Mouse (Mus musculus): ENCODE measurements at regions not wholly inside any gene's neighbourhood (a gene's known extent, or its start where the extent isn't known, plus 50 kb on each side); places are given as distances from the start of the nearest gene placed in this dataset.
A peak's percentile ranks its signal among the peaks of the same experiment; 100 is the strongest.

- Histone ChIP-seq H3K4me3 (replicated peaks) (no peak overlapping the region), H3K4me1 (peaks cover 7% of the 10 kb centered on the region; the same call in 1 of the 2 replicates), H3K9ac (no peak overlapping the region), H3K27ac (no peak overlapping the region), H3K27me3 (no peaks in the 10 kb centered on the region), H3K36me3 (replicated peaks) (no peaks in the 10 kb centered on the region), H3K4me2 (no peak overlapping the region), H3K9me3 (no peaks in the 10 kb centered on the region)
- peak; percentile 44; the same call in 1 of the 2 replicates for ATAC-seq (ENCODE audit: low FRiP score)
- WGBS: 71% methylated on average over 17 of the region's 17 CpGs
Measured at GRCm38 (mm10) chr10:71485063-71485762, 137.7 kb downstream of the Ipmk start.

GRCm38 (mm10) chr10:71489791-71490190, 142.2 kb downstream of the Ipmk start:
- no peak overlapping the region for H3K4me3 ChIP-seq (replicated peaks)
- H3K4me2 ChIP-seq: no peak overlapping the region
- H3K36me3 ChIP-seq (replicated peaks): no peaks in the 10 kb centered on the region
- ATAC-seq (ENCODE audit: low FRiP score): no peak
- H3K27me3 ChIP-seq: no peaks in the 10 kb centered on the region
- no peaks in the 10 kb centered on the region for H3K9me3 ChIP-seq
- 92% methylated on average over 7 of the region's 7 CpGs for WGBS
- H3K27ac ChIP-seq: no peak overlapping the region
- H3K9ac ChIP-seq: no peak overlapping the region
- H3K4me1 ChIP-seq: peaks cover 7% of the 10 kb centered on the region; the same call in 1 of the 2 replicates

- no peak overlapping the region for H3K4me3 ChIP-seq (replicated peaks)
- no peak overlapping the region for H3K27ac ChIP-seq
- 0 out of 2 replicates have a peak, but pooled peaks have one; percentile 9 for ATAC-seq (ENCODE audit: low FRiP score)
- no peaks in the 10 kb centered on the region for H3K36me3 ChIP-seq (replicated peaks)
- no peaks in the 10 kb centered on the region for H3K27me3 ChIP-seq
- no peak overlapping the region for H3K4me2 ChIP-seq
- H3K9me3 ChIP-seq: no peaks in the 10 kb centered on the region
- no peak overlapping the region for H3K9ac ChIP-seq
- WGBS: 58% methylated on average over 4 of the region's 5 CpGs
- H3K4me1 ChIP-seq: peaks cover 2% of the 10 kb centered on the region
Measured at GRCm38 (mm10) chr10:71502096-71502495, 154.5 kb downstream of the Ipmk start.

- Histone ChIP-seq H3K36me3 (replicated peaks) (no peaks in the 10 kb centered on the region), H3K9ac (no peak overlapping the region), H3K27me3 (no peaks in the 10 kb centered on the region), H3K27ac (no peak overlapping the region), H3K4me2 (no peak overlapping the region), H3K4me1 (peaks cover 2% of the 10 kb centered on the region), H3K4me3 (replicated peaks) (no peak overlapping the region), H3K9me3 (no peaks in the 10 kb centered on the region)
- 93% methylated on average over 1 of the region's 1 CpGs for WGBS
- no peak for ATAC-seq (ENCODE audit: low FRiP score)
Measured at GRCm38 (mm10) chr10:71504219-71504618, 156.7 kb downstream of the Ipmk start.

- ATAC-seq (ENCODE audit: low FRiP score): no peak
- Histone ChIP-seq H3K4me2 (no peak overlapping the region), H3K27ac (no peak overlapping the region), H3K4me3 (replicated peaks) (no peak overlapping the region), H3K27me3 (no peaks in the 10 kb centered on the region), H3K4me1 (no peaks in the 10 kb centered on the region), H3K9ac (no peak overlapping the region), H3K9me3 (no peaks in the 10 kb centered on the region), H3K36me3 (replicated peaks) (no peaks in the 10 kb centered on the region)
- WGBS: 77% methylated on average over 2 of the region's 2 CpGs
Measured at GRCm38 (mm10) chr10:71525290-71525689, 177.7 kb downstream of the Ipmk start.

- Histone ChIP-seq H3K4me3 (replicated peaks) (no peak overlapping the region), H3K27me3 (no peaks in the 10 kb centered on the region), H3K9ac (no peak overlapping the region), H3K4me2 (no peak overlapping the region), H3K27ac (no peak overlapping the region), H3K36me3 (replicated peaks) (no peaks in the 10 kb centered on the region), H3K4me1 (no peaks in the 10 kb centered on the region), H3K9me3 (no peaks in the 10 kb centered on the region)
- 85% methylated on average over 2 of the region's 2 CpGs for WGBS
- ATAC-seq (ENCODE audit: low FRiP score): no peak
Measured at GRCm38 (mm10) chr10:71533759-71534158, 186.2 kb downstream of the Ipmk start.

GRCm38 (mm10) chr10:71545489-71545888, 197.9 kb downstream of the Ipmk start:
- no peak overlapping the region for H3K4me3 ChIP-seq (replicated peaks)

GRCm38 (mm10) chr10:71546507-71546906, 198.9 kb downstream of the Ipmk start:
- no peak overlapping the region for H3K27ac ChIP-seq
- no peak overlapping the region for H3K4me2 ChIP-seq
- no peak for ATAC-seq (ENCODE audit: low FRiP score)
- no peak overlapping the region for H3K9ac ChIP-seq
- no peak overlapping the region for H3K4me3 ChIP-seq (replicated peaks)
- 88% methylated on average over 7 of the region's 7 CpGs for WGBS
- H3K4me1 ChIP-seq: no peaks in the 10 kb centered on the region
- H3K27me3 ChIP-seq: no peaks in the 10 kb centered on the region
- H3K36me3 ChIP-seq (replicated peaks): no peaks in the 10 kb centered on the region
- H3K9me3 ChIP-seq: no peaks in the 10 kb centered on the region

More at GRCm38 (mm10) chr10:71545489-71545888, 197.9 kb downstream of the Ipmk start:
- Histone ChIP-seq H3K36me3 (replicated peaks) (no peaks in the 10 kb centered on the region), H3K27me3 (no peaks in the 10 kb centered on the region), H3K9me3 (no peaks in the 10 kb centered on the region), H3K9ac (no peak overlapping the region), H3K4me2 (no peak overlapping the region), H3K4me1 (no peaks in the 10 kb centered on the region), H3K27ac (no peak overlapping the region)
- no peak for ATAC-seq (ENCODE audit: low FRiP score)
- WGBS: 77% methylated on average over 7 of the region's 7 CpGs

- ATAC-seq (ENCODE audit: low FRiP score): no peak
- H3K4me3 ChIP-seq (replicated peaks): no peak overlapping the region
- WGBS: 95% methylated on average over 10 of the region's 10 CpGs
Measured at GRCm38 (mm10) chr10:71583716-71584115, 236.2 kb downstream of the Ipmk start.

GRCm38 (mm10) chr10:71598515-71598914, 251.0 kb downstream of the Ipmk start:
- WGBS: 95% methylated on average over 6 of the region's 6 CpGs
- H3K27me3 ChIP-seq: no peaks in the 10 kb centered on the region
- no peak for ATAC-seq (ENCODE audit: low FRiP score)
- no peak overlapping the region for H3K9ac ChIP-seq
- no peaks in the 10 kb centered on the region for H3K9me3 ChIP-seq
- no peaks in the 10 kb centered on the region for H3K4me1 ChIP-seq
- no peak overlapping the region for H3K27ac ChIP-seq
- no peaks in the 10 kb centered on the region for H3K36me3 ChIP-seq (replicated peaks)
- H3K4me3 ChIP-seq (replicated peaks): no peak overlapping the region
- H3K4me2 ChIP-seq: no peak overlapping the region

More at GRCm38 (mm10) chr10:71583716-71584115, 236.2 kb downstream of the Ipmk start:
- Histone ChIP-seq H3K27me3 (no peaks in the 10 kb centered on the region), H3K4me2 (no peak overlapping the region), H3K4me1 (no peaks in the 10 kb centered on the region), H3K9me3 (no peaks in the 10 kb centered on the region), H3K9ac (no peak overlapping the region), H3K36me3 (replicated peaks) (no peaks in the 10 kb centered on the region), H3K27ac (no peak overlapping the region)

GRCm38 (mm10) chr10:71613736-71614135, 266.2 kb downstream of the Ipmk start:
- Histone ChIP-seq H3K4me2 (no peak overlapping the region), H3K4me1 (no peaks in the 10 kb centered on the region), H3K36me3 (replicated peaks) (no peaks in the 10 kb centered on the region), H3K9ac (no peak overlapping the region), H3K4me3 (replicated peaks) (no peak overlapping the region), H3K27ac (no peak overlapping the region), H3K27me3 (no peaks in the 10 kb centered on the region), H3K9me3 (no peaks in the 10 kb centered on the region)
- no peak for ATAC-seq (ENCODE audit: low FRiP score)
- 92% methylated on average over 4 of the region's 4 CpGs for WGBS

GRCm38 (mm10) chr10:71617156-71617555, 269.6 kb downstream of the Ipmk start:
- no peak overlapping the region for H3K27ac ChIP-seq
- H3K9ac ChIP-seq: no peak overlapping the region
- H3K36me3 ChIP-seq (replicated peaks): no peaks in the 10 kb centered on the region
- 90% methylated on average over 4 of the region's 4 CpGs for WGBS
- no peaks in the 10 kb centered on the region for H3K9me3 ChIP-seq
- H3K4me2 ChIP-seq: no peak overlapping the region
- H3K4me3 ChIP-seq (replicated peaks): no peak overlapping the region
- no peaks in the 10 kb centered on the region for H3K27me3 ChIP-seq
- no peaks in the 10 kb centered on the region for H3K4me1 ChIP-seq
- no peak for ATAC-seq (ENCODE audit: low FRiP score)

- Histone ChIP-seq H3K9me3 (no peaks in the 10 kb centered on the region), H3K27ac (no peak overlapping the region), H3K36me3 (replicated peaks) (no peaks in the 10 kb centered on the region), H3K9ac (no peak overlapping the region), H3K4me2 (no peak overlapping the region), H3K27me3 (no peaks in the 10 kb centered on the region), H3K4me1 (no peaks in the 10 kb centered on the region), H3K4me3 (replicated peaks) (no peak overlapping the region)
- ATAC-seq (ENCODE audit: low FRiP score): no peak
- whole genome bisulfite sequencing: 85% methylated on average over 3 of the region's 3 CpGs
Measured at GRCm38 (mm10) chr10:71646071-71646470, 298.5 kb downstream of the Ipmk start.
